Mouse (Mus musculus) urinary bladder, adult 18-20 months (tissue): ENCODE data around the gene Olfr64.

Source experiments
- DNase-seq, 2 experiments: peaks; one replicate each; pipeline ENCODE4 v3.0.0; 2022; ENCODE audit warnings: low spot score in 2 of 2, mixed read lengths in 2 of 2

The Olfr64 gene

DNA sequence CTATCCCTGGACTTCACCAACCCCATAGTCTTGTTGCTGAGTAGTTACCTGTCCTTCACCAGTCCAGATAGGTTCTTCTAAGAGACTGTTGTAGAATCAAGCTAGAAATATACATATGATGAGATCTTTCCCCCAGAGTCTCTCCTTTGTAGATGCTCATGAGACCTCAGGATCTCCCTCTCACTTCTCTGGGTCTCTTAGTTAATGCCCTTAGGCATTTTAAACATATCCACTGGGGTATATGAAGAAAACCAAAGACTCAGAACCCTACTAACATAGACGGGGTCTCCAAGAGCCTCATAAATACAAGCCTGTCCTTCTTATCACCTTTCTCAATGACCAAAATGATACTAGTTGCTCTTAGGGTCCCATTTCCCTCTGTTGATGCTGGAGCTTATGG lies at the start of gene Olfr64:
Gene Olfr64 (minus strand): TSS at position 101 of the 400 bp plus-strand sequence.
- no peak for DNase-seq

DNA sequence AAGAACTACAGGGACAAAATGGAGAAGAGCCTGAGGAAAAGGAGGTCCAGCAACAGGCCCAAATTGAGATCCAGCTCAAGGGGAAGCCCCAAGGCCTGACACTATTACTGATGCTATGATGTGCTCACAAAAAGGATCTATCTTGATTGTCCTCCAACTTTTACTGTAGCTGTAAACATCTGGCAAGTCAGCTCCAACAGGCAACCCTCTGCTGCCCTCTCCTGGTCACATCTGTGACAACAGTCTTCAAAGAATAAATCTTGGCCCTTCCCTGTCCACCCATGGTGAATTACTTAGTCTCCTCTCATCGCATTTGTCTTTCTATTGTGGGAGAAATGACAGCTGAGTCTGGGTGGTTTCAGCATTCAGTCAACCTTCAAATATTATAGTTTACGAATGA lies 48.4 kb upstream of the Olfr64 start:
- peak in 1 of 2 experiments; percentile 12 for DNase-seq

DNA sequence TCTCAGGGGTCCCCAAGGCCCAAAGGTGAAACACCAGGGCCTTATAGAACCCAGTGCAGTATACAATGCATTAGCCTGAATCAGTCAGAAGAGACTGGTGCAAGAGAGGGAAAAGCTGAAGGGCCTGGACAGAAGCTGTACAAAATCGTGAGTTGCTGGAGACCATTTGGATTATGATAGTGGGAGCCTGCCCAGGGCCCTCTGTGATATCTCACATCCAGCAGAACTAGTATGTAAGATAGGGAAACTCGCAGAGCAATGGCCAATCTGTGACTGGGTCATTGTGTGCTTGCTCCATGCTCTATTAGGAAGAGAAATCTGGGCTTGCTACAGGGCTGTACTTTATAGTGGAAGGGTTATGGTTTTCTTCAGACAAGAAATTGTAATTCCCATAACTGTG lies 40.0 kb upstream of the Olfr64 start, which contains the start of gene Olfr632:
Gene Olfr632 (plus strand): TSS at position 84 of the 400 bp plus-strand sequence.
- no peak for DNase-seq

DNA sequence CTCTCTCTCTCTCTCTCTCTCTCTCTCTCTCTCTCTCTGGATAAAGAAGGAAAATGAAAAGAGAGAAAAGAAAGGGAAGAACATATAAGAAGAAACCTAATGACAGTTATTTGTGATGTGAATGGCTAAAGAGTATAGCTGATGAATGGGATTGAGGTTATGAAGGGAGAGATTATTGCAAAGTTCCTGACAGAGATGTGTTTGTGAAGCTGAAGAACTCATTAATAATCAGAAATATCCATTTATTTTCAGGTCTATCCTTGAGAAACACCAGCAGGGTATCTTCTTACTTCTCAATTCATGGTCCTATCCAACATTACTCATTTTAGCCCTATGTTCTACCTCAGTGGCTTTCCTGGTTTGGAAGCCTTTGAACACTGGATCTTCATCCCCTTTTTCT lies 34.2 kb upstream of the Olfr64 start, which contains the start of gene Olfr631:
Gene Olfr631 (plus strand): TSS at position 301 of the 400 bp plus-strand sequence.
- DNase-seq = no peak

DNA sequence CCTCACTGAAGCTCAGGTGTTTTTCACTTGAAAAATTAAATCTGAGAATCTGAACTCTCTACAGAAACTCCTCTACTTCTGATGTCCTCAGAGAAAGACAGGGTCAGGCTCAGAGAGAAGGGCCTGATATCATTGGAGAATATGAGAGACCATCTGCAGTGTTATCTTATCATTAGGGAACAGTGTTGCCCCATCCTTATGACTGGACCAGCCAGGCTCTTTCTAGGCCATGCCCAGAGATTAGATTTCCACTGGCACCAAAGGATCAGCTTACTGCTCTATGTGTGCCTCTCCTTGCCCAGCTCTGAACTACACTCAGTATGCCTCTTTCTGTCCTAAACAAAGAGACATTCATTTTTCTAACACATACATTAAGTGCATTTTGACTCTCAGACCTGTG lies 21.1 kb upstream of the Olfr64 start:
- no peak for DNase-seq

- DNase-seq = no peak
Observed at GRCm38 (mm10) chr7:103912969-103913511, 18.8 kb upstream of the Olfr64 start.

DNA sequence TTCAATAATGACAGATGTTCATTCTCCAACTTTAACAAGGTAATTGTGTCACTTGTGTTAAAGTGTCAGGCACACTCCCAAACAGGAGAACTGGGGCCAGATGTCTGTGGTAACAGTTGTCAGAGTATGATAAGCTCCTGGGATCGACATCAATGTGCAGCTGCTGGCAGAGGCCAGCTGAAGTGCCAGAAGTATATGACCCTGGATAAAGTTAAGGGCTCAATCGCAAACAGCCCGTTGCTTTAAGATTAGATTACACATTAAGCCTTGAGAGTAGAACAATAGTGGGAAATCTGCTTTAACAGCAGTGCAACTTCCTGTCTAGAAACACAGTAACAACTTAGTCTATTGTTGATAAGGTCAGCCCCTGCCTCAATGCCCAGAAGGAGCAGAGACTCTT lies 15.8 kb upstream of the Olfr64 start:
- no peak for DNase-seq

- no peak for DNase-seq
Observed at GRCm38 (mm10) chr7:103903187-103903586, 8.9 kb upstream of the Olfr64 start, which contains the start of gene Olfr65. Olfr65 (plus strand) TSS chr7:103903487.

DNA sequence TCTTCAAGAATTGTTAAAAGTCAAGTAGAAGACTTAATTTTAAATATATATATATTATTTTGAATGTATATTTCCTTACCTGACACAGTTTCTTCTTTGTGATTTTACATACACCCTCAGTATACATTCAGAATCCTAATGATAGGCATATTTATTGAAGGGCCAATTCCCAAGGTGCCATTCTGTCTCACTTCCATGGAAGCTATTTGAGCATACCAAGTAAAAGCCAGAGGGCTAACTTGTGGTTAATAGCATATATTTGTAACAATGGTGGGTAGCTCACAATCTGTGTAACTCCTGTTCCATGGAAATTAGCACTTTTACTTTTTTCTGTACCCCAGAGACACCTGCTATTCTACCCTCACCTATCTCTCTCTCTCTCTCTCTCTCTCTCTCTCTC lies 8.1 kb downstream of the Olfr64 start, which contains the start of gene Olfr66:
Gene Olfr66 (minus strand): TSS at position 101 of the 400 bp plus-strand sequence.
- DNase-seq = no peak

DNA sequence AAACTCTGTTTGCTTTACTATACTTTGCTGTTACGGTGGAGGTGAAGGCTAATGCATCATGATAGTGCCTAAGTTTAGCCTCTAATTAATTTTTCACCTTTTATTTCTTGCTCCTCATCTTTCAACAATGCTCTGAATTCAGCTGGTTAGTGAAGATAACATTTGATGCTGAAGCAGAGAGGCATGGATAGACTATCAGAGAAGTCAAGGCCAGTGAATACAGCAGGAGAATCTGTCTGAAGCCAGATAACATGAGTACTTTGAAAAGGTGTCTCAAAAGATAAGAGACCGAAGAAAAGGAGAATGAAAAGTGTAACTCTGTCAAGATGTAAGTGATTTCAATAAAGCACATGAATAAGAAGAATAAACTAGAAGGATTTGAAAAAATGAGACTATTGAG lies 17.2 kb downstream of the Olfr64 start:
- DNase-seq = no peak

DNA sequence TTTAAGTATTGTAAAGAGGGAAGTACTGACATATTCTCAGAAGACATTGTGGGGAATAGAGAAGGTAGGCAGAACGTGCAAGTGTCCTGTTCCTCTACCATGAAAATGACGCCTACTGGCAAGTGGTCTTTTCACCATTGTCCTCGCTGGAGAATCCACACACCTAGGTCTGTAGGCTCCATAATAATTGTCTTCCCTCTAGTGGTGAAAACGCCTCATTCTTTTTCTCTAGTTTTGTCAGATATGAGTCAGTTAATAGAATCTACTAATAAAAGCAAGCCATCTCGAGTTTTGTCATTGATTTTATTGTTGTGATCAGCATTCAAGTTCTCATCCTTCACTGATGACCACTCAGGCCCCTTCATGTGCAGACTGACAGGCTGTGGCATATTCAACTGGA lies 19.8 kb downstream of the Olfr64 start:
- no peak for DNase-seq

- DNase-seq = no peak
Observed at GRCm38 (mm10) chr7:103873064-103873463, 21.2 kb downstream of the Olfr64 start.

DNA sequence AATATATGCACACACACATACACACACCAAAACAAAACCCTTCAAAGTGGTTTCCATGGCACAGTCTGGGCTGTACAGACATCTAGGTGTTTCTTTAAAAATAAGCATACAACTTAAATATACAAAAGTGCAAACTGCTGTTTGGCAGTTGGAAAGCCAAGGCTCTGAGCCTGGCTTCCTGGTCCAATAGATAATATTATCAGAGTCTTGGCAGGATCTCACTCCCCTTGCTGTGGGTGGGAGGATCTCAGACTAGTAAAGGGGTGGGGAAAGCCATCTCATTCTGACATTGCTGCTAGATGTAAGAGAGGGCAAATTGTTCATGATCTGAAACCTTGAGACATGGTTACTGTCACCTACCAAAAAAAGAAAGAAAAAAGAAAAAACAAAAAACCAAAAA lies 23.6 kb downstream of the Olfr64 start:
- DNase-seq = no peak

GRCm38 (mm10) chr7:103865716-103866115 lies 28.6 kb downstream of the Olfr64 start:
- no peak for DNase-seq

DNA sequence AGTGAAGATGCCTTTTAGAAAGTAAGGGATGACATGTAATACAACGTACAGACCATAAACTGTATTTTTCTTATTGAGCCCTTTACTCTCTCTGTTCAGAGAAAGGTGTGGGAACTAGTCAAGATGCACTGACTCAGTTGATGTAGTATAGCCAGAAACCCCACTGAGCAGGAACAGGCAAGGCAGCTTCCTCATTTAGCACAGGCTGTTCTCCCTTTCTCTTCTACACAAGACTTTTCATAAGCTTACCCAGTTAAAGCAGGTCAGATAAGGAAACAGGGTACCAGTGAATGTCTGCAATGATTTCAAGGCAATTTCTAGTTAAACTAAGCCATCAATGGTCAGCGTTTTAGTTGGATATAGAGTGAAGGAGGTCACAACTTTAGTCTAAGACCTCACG lies 32.8 kb downstream of the Olfr64 start:
- no peak for DNase-seq

- peak; percentile 2 to 24 for DNase-seq
Observed at GRCm38 (mm10) chr7:103860855-103861254, 33.4 kb downstream of the Olfr64 start.

DNA sequence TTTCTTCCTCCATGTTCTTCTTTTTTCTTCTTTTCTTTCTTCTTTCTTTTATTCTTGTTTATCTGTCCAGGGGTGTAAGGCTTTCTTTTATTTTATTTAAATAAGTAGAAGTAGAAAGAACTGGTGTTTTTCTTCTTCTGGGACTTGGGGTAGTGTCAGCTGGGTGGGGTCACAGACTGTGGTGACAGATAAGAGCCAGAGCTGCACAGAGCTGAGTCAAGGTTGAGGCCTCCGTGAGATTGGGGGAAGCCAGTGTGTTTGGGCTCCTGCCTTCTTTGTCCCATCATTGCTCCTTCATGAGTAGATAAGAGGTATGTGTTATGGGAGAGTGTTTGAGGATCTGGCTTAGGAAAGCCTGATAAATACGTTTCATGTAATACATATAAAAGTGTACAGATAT lies 35.2 kb downstream of the Olfr64 start:
- DNase-seq = no peak

- no peak for DNase-seq
Observed at GRCm38 (mm10) chr7:103854669-103855068, 39.6 kb downstream of the Olfr64 start.

DNA sequence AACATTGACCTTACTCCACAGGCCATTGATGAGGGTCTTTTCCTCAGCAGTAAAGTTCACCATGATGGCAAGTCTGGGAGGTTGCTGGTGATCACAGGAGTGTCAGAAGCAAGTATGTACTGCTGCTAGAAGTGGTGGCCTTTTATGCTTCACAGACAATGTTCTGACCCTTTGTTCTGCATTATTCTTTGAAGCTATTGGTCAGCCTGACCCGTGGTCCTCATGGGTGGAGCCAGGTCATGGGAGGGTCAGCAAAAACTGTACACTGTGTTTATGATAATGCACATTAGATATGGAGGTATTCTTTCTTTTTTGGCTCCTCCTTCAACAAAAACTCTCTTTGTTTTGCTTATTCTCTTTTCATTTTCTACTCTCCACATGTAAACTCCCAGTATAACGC lies 41.2 kb downstream of the Olfr64 start, which contains the start of gene Hbb-y:
Gene Hbb-y (minus strand): TSS at position 127 of the 400 bp plus-strand sequence.
- DNase-seq = no peak

GRCm38 (mm10) chr7:103844525-103845325 lies 49.6 kb downstream of the Olfr64 start:
- DNase-seq = no peak

- no peak for DNase-seq
Observed at GRCm38 (mm10) chr7:103843034-103843433, 51.3 kb downstream of the Olfr64 start, which contains the start of gene Hbb-bh1. Hbb-bh1 (minus strand) TSS chr7:103843164.

GRCm38 (mm10) chr7:103840268-103840667 lies 54.0 kb downstream of the Olfr64 start, which contains the start of gene Hbb-bh2:
Hbb-bh2 (minus strand) TSS chr7:103840520.
- DNase-seq = no peak
